Mouse (Mus musculus): ENCODE measurements around the gene Zscan10. TPM values are rescaled to one million over a fixed set of nuclear protein-coding genes. Genes with fewer than 3 reads are reported as not detected.

The Zscan10 gene
- not detected in 2 replicates for polyA plus RNA-seq (2015; fragmentation: Nextera tagmentation; extraction: Ambion mirVana)

GRCm38 (mm10) chr17:23600641-23601622, at the start of gene Zscan10:
Gene Zscan10, plus strand, starts transcription at chr17:23600856.
- H3K9ac ChIP-seq (replicated peaks; ENCODE audit: low read depth, low read length) = no peak within 1 kb of the TSS

GRCm38 (mm10) chr17:23550856-23551255, 49.8 kb upstream of the Zscan10 start:
- Histone ChIP-seq H3K4me2 (ENCODE audit: low read length) (peak overlapping the region; percentile 71), H3K9me3 (ENCODE audit: control insufficient read depth, low read length) (no peaks in the 10 kb centered on the region), H3K4me1 (replicated peaks; ENCODE audit: control insufficient read depth, insufficient read depth, low read length) (peaks cover 17% of the 10 kb centered on the region), H3K27ac (ENCODE audit: low read length) (peak overlapping the region; percentile 72), H3K27me3 (replicated peaks; ENCODE audit: control insufficient read depth, insufficient read depth, low read length) (no peaks in the 10 kb centered on the region), H3K4me3 (replicated peaks; ENCODE audit: low read length) (peak overlapping the region; percentile 74), H3K36me3 (ENCODE audit: control insufficient read depth, insufficient read depth) (no peaks in the 10 kb centered on the region; the same call in none of the 2 replicates), H3K9ac (replicated peaks; ENCODE audit: low read depth, low read length) (peak overlapping the region; percentile 65)
- 2% methylated on average over 15 of the region's 15 CpGs for WGBS
- ATAC-seq = peak; percentile 13

More at GRCm38 (mm10) chr17:23600641-23601622, at the start of gene Zscan10:
- WGBS = 29% methylated on average over 15 of the region's 15 CpGs
- Histone ChIP-seq H3K4me3 (replicated peaks; ENCODE audit: low read length) (no peak within 1 kb of the TSS), H3K36me3 (ENCODE audit: control insufficient read depth, insufficient read depth) (no peaks in the 10 kb centered on the region), H3K27me3 (replicated peaks; ENCODE audit: control insufficient read depth, insufficient read depth, low read length) (no peaks in the 10 kb centered on the region), H3K9me3 (ENCODE audit: control insufficient read depth, low read length) (no peaks in the 10 kb centered on the region), H3K4me1 (replicated peaks; ENCODE audit: control insufficient read depth, insufficient read depth, low read length) (peaks cover 10% of the 10 kb centered on the region), H3K27ac (ENCODE audit: low read length) (no peak within 1 kb of the TSS), H3K4me2 (ENCODE audit: low read length) (peak within 1 kb of the TSS; percentile 77)
- ATAC-seq = no peak

GRCm38 (mm10) chr17:23551416-23551815, 49.2 kb upstream of the Zscan10 start:
- no peak overlapping the region for H3K27ac ChIP-seq (ENCODE audit: low read length)
- H3K4me1 ChIP-seq (replicated peaks; ENCODE audit: control insufficient read depth, insufficient read depth, low read length) = peaks cover 17% of the 10 kb centered on the region
- H3K4me2 ChIP-seq (ENCODE audit: low read length) = peak overlapping the region; percentile 71
- H3K9me3 ChIP-seq (ENCODE audit: control insufficient read depth, low read length) = no peaks in the 10 kb centered on the region
- no peaks in the 10 kb centered on the region; the same call in none of the 2 replicates for H3K36me3 ChIP-seq (ENCODE audit: control insufficient read depth, insufficient read depth)
- ATAC-seq = no peak
- H3K9ac ChIP-seq (replicated peaks; ENCODE audit: low read depth, low read length) = peak overlapping the region; percentile 65
- peak overlapping the region; percentile 74 for H3K4me3 ChIP-seq (replicated peaks; ENCODE audit: low read length)
- H3K27me3 ChIP-seq (replicated peaks; ENCODE audit: control insufficient read depth, insufficient read depth, low read length) = no peaks in the 10 kb centered on the region

GRCm38 (mm10) chr17:23551963-23552362, 48.7 kb upstream of the Zscan10 start:
- ATAC-seq = no peak
- Histone ChIP-seq H3K4me2 (ENCODE audit: low read length) (no peak overlapping the region), H3K9ac (replicated peaks; ENCODE audit: low read depth, low read length) (no peak overlapping the region)

GRCm38 (mm10) chr17:23552896-23553633, 47.6 kb upstream of the Zscan10 start:
- no peak overlapping the region for H3K4me3 ChIP-seq (replicated peaks; ENCODE audit: low read length)
- no peak overlapping the region for H3K4me2 ChIP-seq (ENCODE audit: low read length)
- H3K4me1 ChIP-seq (replicated peaks; ENCODE audit: control insufficient read depth, insufficient read depth, low read length) = peaks cover 17% of the 10 kb centered on the region
- no peaks in the 10 kb centered on the region for H3K27me3 ChIP-seq (replicated peaks; ENCODE audit: control insufficient read depth, insufficient read depth, low read length)
- no peaks in the 10 kb centered on the region for H3K9me3 ChIP-seq (ENCODE audit: control insufficient read depth, low read length)
- H3K9ac ChIP-seq (replicated peaks; ENCODE audit: low read depth, low read length) = no peak overlapping the region
- H3K36me3 ChIP-seq (ENCODE audit: control insufficient read depth, insufficient read depth) = peaks cover 14% of the 10 kb centered on the region
- 90% methylated on average over 8 of the region's 8 CpGs for whole genome bisulfite sequencing
- no peak overlapping the region for H3K27ac ChIP-seq (ENCODE audit: low read length)
- no peak for ATAC-seq

More at GRCm38 (mm10) chr17:23551963-23552362, 48.7 kb upstream of the Zscan10 start:
- Histone ChIP-seq H3K9me3 (ENCODE audit: control insufficient read depth, low read length) (no peaks in the 10 kb centered on the region), H3K4me1 (replicated peaks; ENCODE audit: control insufficient read depth, insufficient read depth, low read length) (peaks cover 17% of the 10 kb centered on the region), H3K4me3 (replicated peaks; ENCODE audit: low read length) (no peak overlapping the region), H3K27me3 (replicated peaks; ENCODE audit: control insufficient read depth, insufficient read depth, low read length) (no peaks in the 10 kb centered on the region), H3K36me3 (ENCODE audit: control insufficient read depth, insufficient read depth) (peaks cover 4% of the 10 kb centered on the region), H3K27ac (ENCODE audit: low read length) (no peak overlapping the region)
- WGBS = 71% methylated on average over 5 of the region's 5 CpGs

GRCm38 (mm10) chr17:23553634-23554120, 47.0 kb upstream of the Zscan10 start:
- Histone ChIP-seq H3K4me1 (replicated peaks; ENCODE audit: control insufficient read depth, insufficient read depth, low read length) (peaks cover 17% of the 10 kb centered on the region), H3K27ac (ENCODE audit: low read length) (no peak overlapping the region), H3K36me3 (ENCODE audit: control insufficient read depth, insufficient read depth) (peaks cover 18% of the 10 kb centered on the region), H3K4me3 (replicated peaks; ENCODE audit: low read length) (no peak overlapping the region), H3K9ac (replicated peaks; ENCODE audit: low read depth, low read length) (no peak overlapping the region), H3K4me2 (ENCODE audit: low read length) (no peak overlapping the region), H3K9me3 (ENCODE audit: control insufficient read depth, low read length) (no peaks in the 10 kb centered on the region), H3K27me3 (replicated peaks; ENCODE audit: control insufficient read depth, insufficient read depth, low read length) (no peaks in the 10 kb centered on the region)
- no peak for ATAC-seq
- 78% methylated on average over 1 of the region's 1 CpGs for whole genome bisulfite sequencing

- H3K9ac ChIP-seq (replicated peaks; ENCODE audit: low read depth, low read length) = no peak overlapping the region
- H3K4me2 ChIP-seq (ENCODE audit: low read length) = no peak overlapping the region
- H3K27me3 ChIP-seq (replicated peaks; ENCODE audit: control insufficient read depth, insufficient read depth, low read length) = no peaks in the 10 kb centered on the region
- H3K4me1 ChIP-seq (replicated peaks; ENCODE audit: control insufficient read depth, insufficient read depth, low read length) = peaks cover 15% of the 10 kb centered on the region
- no peak for ATAC-seq
- peaks cover 24% of the 10 kb centered on the region for H3K36me3 ChIP-seq (ENCODE audit: control insufficient read depth, insufficient read depth)
- no peak overlapping the region for H3K4me3 ChIP-seq (replicated peaks; ENCODE audit: low read length)
- H3K27ac ChIP-seq (ENCODE audit: low read length) = no peak overlapping the region
- no peaks in the 10 kb centered on the region for H3K9me3 ChIP-seq (ENCODE audit: control insufficient read depth, low read length)
Observed at GRCm38 (mm10) chr17:23554321-23554720, 46.3 kb upstream of the Zscan10 start.

- no peaks in the 10 kb centered on the region for H3K27me3 ChIP-seq (replicated peaks; ENCODE audit: control insufficient read depth, insufficient read depth, low read length)
- H3K27ac ChIP-seq (ENCODE audit: low read length) = no peak overlapping the region
- no peak overlapping the region for H3K4me3 ChIP-seq (replicated peaks; ENCODE audit: low read length)
- no peak overlapping the region for H3K9ac ChIP-seq (replicated peaks; ENCODE audit: low read depth, low read length)
- H3K9me3 ChIP-seq (ENCODE audit: control insufficient read depth, low read length) = no peaks in the 10 kb centered on the region
- no peak for ATAC-seq
- WGBS = 84% methylated on average over 7 of the region's 7 CpGs
- H3K36me3 ChIP-seq (ENCODE audit: control insufficient read depth, insufficient read depth) = peaks cover 25% of the 10 kb centered on the region
- H3K4me2 ChIP-seq (ENCODE audit: low read length) = no peak overlapping the region
- peaks cover 11% of the 10 kb centered on the region for H3K4me1 ChIP-seq (replicated peaks; ENCODE audit: control insufficient read depth, insufficient read depth, low read length)
Observed at GRCm38 (mm10) chr17:23555243-23555916, 45.3 kb upstream of the Zscan10 start.

Measured in forebrain, embryonic 16.5 days (tissue).